In the genomic region with DNA sequence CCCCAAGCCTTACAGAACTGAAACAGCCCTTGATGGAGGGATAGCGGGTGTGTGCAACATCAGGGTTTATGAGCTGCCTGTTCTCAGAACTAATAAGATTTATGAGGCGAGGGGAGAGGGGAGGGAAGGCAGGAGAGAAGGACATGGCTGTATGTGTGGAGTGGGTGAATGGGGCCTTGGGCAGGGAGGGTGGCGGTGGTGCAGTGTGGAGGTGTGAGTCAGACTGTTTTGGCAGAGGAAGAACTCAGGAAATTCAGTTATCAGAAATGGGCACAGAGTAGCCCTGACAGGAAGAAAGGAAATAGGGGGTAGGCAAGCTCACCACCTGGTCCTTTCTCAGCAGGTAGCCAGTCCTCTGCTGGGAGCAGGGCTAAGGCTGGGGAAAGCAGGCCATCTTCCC, we compare ENCODE assay signal across 11 mouse cellular contexts. TPM values are rescaled to one million over a fixed set of nuclear protein-coding genes. Genes with fewer than 3 reads are reported as not detected.
A peak's percentile ranks its signal among the peaks of the same experiment; 100 is the strongest.
DNase-seq lines count a peak whose midpoint lies in the region; ATAC-seq lines count a peak whose summit lies in the region.
"Had no signal": no experiment of that assay in that cellular context is flagged by ENCODE, and none has a peak within 500 bp of the region (broad histone marks: within the 10 kb centered on the region; RNA-seq: fewer than 3 reads in every experiment).

No protein-coding gene starts in this region.

- H3K9ac ChIP-seq in heart, embryonic 12.5 days = no peak overlapping the region
- H3K9ac ChIP-seq in forebrain, embryonic 11.5 days (ENCODE audit: low read length) = no peak overlapping the region
- H3K9ac ChIP-seq: forebrain, postnatal 0 days had no signal

- peaks cover 48% of the 10 kb centered on the region for H3K4me1 ChIP-seq in heart, embryonic 12.5 days (replicated peaks)
- H3K4me1 ChIP-seq in forebrain, embryonic 11.5 days (replicated peaks; ENCODE audit: control insufficient read depth, insufficient read depth, low read length) = peaks cover 12% of the 10 kb centered on the region

- no peak overlapping the region for H3K4me3 ChIP-seq in heart, embryonic 12.5 days
- H3K4me3 ChIP-seq in forebrain, embryonic 11.5 days (ENCODE audit: low read depth, low read length) = no peak overlapping the region

- H3K36me3 ChIP-seq in heart, embryonic 12.5 days = no peaks in the 10 kb centered on the region
- no peaks in the 10 kb centered on the region for H3K36me3 ChIP-seq in forebrain, embryonic 11.5 days (ENCODE audit: control insufficient read depth, insufficient read depth, low read length)

- H3K27ac ChIP-seq in heart, embryonic 12.5 days (ENCODE audit: poor library complexity, severe bottlenecking) = no peak overlapping the region
- H3K27ac ChIP-seq in forebrain, embryonic 11.5 days (ENCODE audit: low read depth, low read length) = no peak overlapping the region

- peak; percentile 68 to 81 for ATAC-seq in hematopoietic stem cell, adult 5-6 weeks (replicated peaks in 1 of 2; ENCODE audit: insufficient read depth in 1 of 2, low FRiP score in 2 of 2, low TSS enrichment in 1 of 2, low read depth in 1 of 2, poor library complexity in 2 of 2, severe bottlenecking in 2 of 2)
- no peak for ATAC-seq in heart, embryonic 12.5 days (ENCODE audit: insufficient number of reproducible peaks, low FRiP score)
- ATAC-seq in forebrain, embryonic 11.5 days (replicated peaks; ENCODE audit: low FRiP score) = no peak
- ATAC-seq: forebrain, postnatal 0 days had no signal

- H3K4me2 ChIP-seq in heart, embryonic 12.5 days = no peak overlapping the region
- no peak overlapping the region for H3K4me2 ChIP-seq in forebrain, embryonic 11.5 days (ENCODE audit: low read depth, low read length, severe bottlenecking)
- H3K4me2 ChIP-seq: liver, embryonic 11.5 days had no signal

- no peaks in the 10 kb centered on the region for H3K9me3 ChIP-seq in heart, embryonic 12.5 days (replicated peaks)
- no peaks in the 10 kb centered on the region for H3K9me3 ChIP-seq in forebrain, embryonic 11.5 days (ENCODE audit: control insufficient read depth, low read length)

- peak; percentile 51 for DNase-seq in 3134 (ENCODE audit: extremely low read depth, insufficient read length, low spot score)
- DNase-seq in 416B (ENCODE audit: low read depth) = peak; percentile 81
- DNase-seq in adrenal gland, postnatal 36 days = peak; percentile 57 to 65
- no peak for DNase-seq in left cerebral cortex, adult 8-10 months (ENCODE audit: low spot score in 2 of 2)
- no peak for DNase-seq in layer of hippocampus, adult 18-20 months (ENCODE audit: low spot score in 2 of 2)
- DNase-seq in forebrain, embryonic 11.5 days (ENCODE audit: low spot score) = no peak
- DNase-seq: forebrain, postnatal 0 days; kidney, postnatal 25 days had no signal

- H3K27me3 ChIP-seq in heart, embryonic 12.5 days (replicated peaks) = no peaks in the 10 kb centered on the region
- H3K27me3 ChIP-seq in forebrain, embryonic 11.5 days (ENCODE audit: control insufficient read depth, insufficient read depth, low read length) = no peaks in the 10 kb centered on the region

- WGBS in heart, embryonic 12.5 days = 50% methylated on average over 3 of the region's 3 CpGs
- WGBS in forebrain, embryonic 11.5 days = 77% methylated on average over 3 of the region's 3 CpGs

RNA-seq across cellular contexts. Expression of gene Med13l, which starts 13.8 kb away (rescaled TPM):
- total RNA-seq in adrenal gland, postnatal 36 days (2021) = 10 to 100 TPM; 36.3 to 42.5 TPM
- total RNA-seq in hematopoietic stem cell, adult 5-6 weeks (2017) = 55.4 and 56.2 TPM in 2 replicates
- total RNA-seq in left cerebral cortex, adult 8-10 months (2022) = 100 to 1,000 TPM in 2 of 4 experiments, 10 to 100 TPM in 2; 91.8 to 110 (median 101) TPM
- total RNA-seq in layer of hippocampus, adult 18-20 months (2021) = 100 to 1,000 TPM; 113 TPM
- polyA plus RNA-seq in heart, embryonic 12.5 days (2016; fragmentation: Nextera tagmentation; extraction: Ambion mirVana) = 10.0 and 10.8 TPM in 2 replicates
- polyA plus RNA-seq in forebrain, embryonic 11.5 days (2014; fragmentation: Nextera tagmentation; extraction: Ambion mirVana) = 15.1 and 15.5 TPM in 2 replicates

Comparison
In these comparisons a context has a peak if more than half of its experiments do, and no peak if none do; other contexts are left out.
1. DNase-seq: peak in 3134 (single experiment), 416B (single experiment) and adrenal gland, postnatal 36 days (2 of 2); none in left cerebral cortex, adult 8-10 months (0 of 2), layer of hippocampus, adult 18-20 months (0 of 2) and forebrain, embryonic 11.5 days (single experiment).
2. ATAC-seq: peak in hematopoietic stem cell, adult 5-6 weeks (2 of 2); none in heart, embryonic 12.5 days (single experiment) and forebrain, embryonic 11.5 days (single experiment).